25 mouse cellular contexts compared by ENCODE assay signal in genomic region chr16:92739071-92739793, GRCm38 (mm10).
DNase-seq lines count a peak whose midpoint lies in the region; ATAC-seq and TF ChIP-seq lines count a peak whose summit lies in the region.
"Had no signal": no experiment of that assay in that cellular context is flagged by ENCODE, and none has a peak within 500 bp of the region (broad histone marks: within the 10 kb centered on the region; RNA-seq: fewer than 3 reads in every experiment).

No protein-coding gene starts in this region.

- 57% methylated on average over 7 of the region's 7 CpGs for WGBS in limb, embryonic 15.5 days

- TF ChIP-seq EP300 in CH12.LX (IDR thresholded peaks at IDR 0.05; ENCODE audit: low read length): no peak

- H3K27ac ChIP-seq in CH12.LX (ENCODE audit: insufficient read depth, low read depth): no peak overlapping the region
- 0 out of 2 replicates have a peak overlapping the region, but pooled peaks have one; percentile 60 for H3K27ac ChIP-seq in bone marrow macrophage, adult 2 months (ENCODE audit: insufficient read depth, low read depth, low read length)
- 0 out of 2 replicates have a peak overlapping the region, but pooled peaks have one; percentile 9 for H3K27ac ChIP-seq in limb, embryonic 15.5 days
- H3K27ac ChIP-seq: forebrain, embryonic 10.5 days; heart, embryonic 15.5 days; intestine, embryonic 15.5 days; layer of hippocampus, adult 2 months; liver, embryonic 15.5 days; lung, embryonic 15.5 days; midbrain, embryonic 13.5 days; stomach, embryonic 15.5 days had no signal

- no peaks in the 10 kb centered on the region for H3K9me3 ChIP-seq in CH12.LX (replicated peaks; ENCODE audit: low read length)
- H3K9me3 ChIP-seq in limb, embryonic 15.5 days: no peaks in the 10 kb centered on the region
- H3K9me3 ChIP-seq: forebrain, embryonic 10.5 days; forebrain, embryonic 15.5 days; heart, embryonic 15.5 days; intestine, embryonic 15.5 days; liver, embryonic 15.5 days; lung, embryonic 15.5 days; midbrain, embryonic 13.5 days; stomach, embryonic 15.5 days had no signal

- H3K27me3 ChIP-seq in CH12.LX (replicated peaks): no peaks in the 10 kb centered on the region
- peaks cover 13% of the 10 kb centered on the region; the same call in 1 of the 2 replicates for H3K27me3 ChIP-seq in limb, embryonic 15.5 days
- H3K27me3 ChIP-seq: forebrain, embryonic 15.5 days; intestine, embryonic 15.5 days; liver, embryonic 15.5 days; lung, embryonic 15.5 days; midbrain, embryonic 13.5 days; stomach, embryonic 15.5 days had no signal

- no peak for TF ChIP-seq POLR2A in CH12.LX (IDR thresholded peaks at IDR 0.05; ENCODE audit: low read depth, low read length)
- TF ChIP-seq POLR2A in bone marrow macrophage, adult 2 months (IDR thresholded peaks at IDR 0.05; ENCODE audit: borderline replicate concordance, low read depth, low read length): no peak

- in situ Hi-C loops in CH12.LX (cut with MboI; ENCODE audit: low pct_ligation_motif_present, low pct_unique_long_range_greater_than_20kb, low sequenced_read_pairs): no loop called here

- H3K4me3 ChIP-seq in CH12.LX (replicated peaks in 1 of 3; ENCODE audit: low read depth in 2 of 3, low read length in 2 of 3, poor library complexity in 1 of 3): no peak overlapping the region
- H3K4me3 ChIP-seq in bone marrow macrophage, adult 2 months (ENCODE audit: insufficient read depth, low read length): no peak overlapping the region
- H3K4me3 ChIP-seq in limb, embryonic 15.5 days: no peak overlapping the region
- H3K4me3 ChIP-seq: forebrain, embryonic 10.5 days; forebrain, embryonic 15.5 days; heart, embryonic 15.5 days; intestine, embryonic 15.5 days; layer of hippocampus, adult 2 months; liver, embryonic 15.5 days; lung, embryonic 15.5 days; midbrain, embryonic 13.5 days; stomach, embryonic 15.5 days had no signal

- no peak for DNase-seq in CH12.LX (ENCODE audit: extremely low read depth)
- DNase-seq in forelimb bud, embryonic 11.5 days (ENCODE audit: low read depth, low spot score): peak; percentile 82
- DNase-seq in cerebellum, postnatal 25 days: no peak
- DNase-seq in yolk sac, embryonic 10.5 days (ENCODE audit: low spot score): no peak
- DNase-seq: adrenal gland, adult 2 months; cerebellum, adult 8-10 months; gastrocnemius, postnatal 10 days; kidney, adult 2 months; kidney, postnatal 36 days; lung, postnatal 36 days; right cerebral cortex, postnatal 14 days had no signal

- no peaks in the 10 kb centered on the region for H3K79me2 ChIP-seq in CH12.LX (replicated peaks; ENCODE audit: control insufficient read depth, extremely low read depth, insufficient read depth, poor library complexity, severe bottlenecking)

- no peak for ATAC-seq in limb, embryonic 15.5 days (ENCODE audit: insufficient number of reproducible peaks, low FRiP score, low TSS enrichment, low read depth)
- no peak for ATAC-seq in frontal cortex, adult (ENCODE audit: low TSS enrichment)
- ATAC-seq: activated CD4-positive, CD25-positive, alpha-beta regulatory T cell, adult 4 months; forebrain, embryonic 15.5 days; hindbrain, embryonic 16.5 days; intestine, embryonic 15.5 days; midbrain, embryonic 13.5 days had no signal

- no peak overlapping the region for H3K9ac ChIP-seq in CH12.LX (ENCODE audit: insufficient read depth, low read depth)
- H3K9ac ChIP-seq in limb, embryonic 15.5 days: no peak overlapping the region
- H3K9ac ChIP-seq: forebrain, embryonic 15.5 days; heart, embryonic 15.5 days; intestine, embryonic 15.5 days; liver, embryonic 15.5 days; lung, embryonic 15.5 days; midbrain, embryonic 13.5 days; stomach, embryonic 15.5 days had no signal

- H3K4me2 ChIP-seq in CH12.LX (ENCODE audit: insufficient read depth, low read depth, poor library complexity, severe bottlenecking): no peak overlapping the region
- no peak overlapping the region for H3K4me2 ChIP-seq in limb, embryonic 15.5 days
- H3K4me2 ChIP-seq: forebrain, embryonic 15.5 days; heart, embryonic 15.5 days; intestine, embryonic 15.5 days; liver, embryonic 15.5 days; lung, embryonic 15.5 days; midbrain, embryonic 13.5 days; stomach, embryonic 15.5 days had no signal

- TF ChIP-seq RAD21 in CH12.LX (IDR thresholded peaks at IDR 0.05; ENCODE audit: low read depth, low read length): no peak

- H3K36me3 ChIP-seq in CH12.LX (replicated peaks in 1 of 2; ENCODE audit: control insufficient read depth in 1 of 2, insufficient read depth in 1 of 2, low read length in 1 of 2): peaks cover 0 to 35% of the 10 kb centered on the region in 2 experiments
- no peaks in the 10 kb centered on the region for H3K36me3 ChIP-seq in limb, embryonic 15.5 days
- H3K36me3 ChIP-seq: forebrain, embryonic 10.5 days; forebrain, embryonic 15.5 days; heart, embryonic 15.5 days; intestine, embryonic 15.5 days; liver, embryonic 15.5 days; lung, embryonic 15.5 days; midbrain, embryonic 13.5 days; stomach, embryonic 15.5 days had no signal

- dilution Hi-C loops in CH12.LX (cut with MboI; ENCODE audit: extremely low pct_ligation_motif_present, extremely low pct_unique_long_range_greater_than_20kb, low sequenced_read_pairs): no loop called here

- no peak for TF ChIP-seq CTCF in CH12.LX (conservative IDR thresholded peaks at IDR 0.05 in 1 of 2, IDR thresholded peaks at IDR 0.05 in 1 of 2; ENCODE audit: low read depth in 2 of 2, low read length in 2 of 2)
- TF ChIP-seq CTCF in bone marrow macrophage, adult 2 months (IDR thresholded peaks at IDR 0.05; ENCODE audit: low read depth, low read length): no peak

- H3K4me1 ChIP-seq in CH12.LX (ENCODE audit: control insufficient read depth in 1 of 2, insufficient read depth in 2 of 2): peaks cover 4 to 13% of the 10 kb centered on the region in 2 experiments; a peak in 2 of 4 replicates
- H3K4me1 ChIP-seq in bone marrow macrophage, adult 2 months (ENCODE audit: control insufficient read depth, insufficient read depth, low read length): peaks cover 25% of the 10 kb centered on the region
- peaks cover 14% of the 10 kb centered on the region for H3K4me1 ChIP-seq in limb, embryonic 15.5 days
- H3K4me1 ChIP-seq: intestine, embryonic 15.5 days; stomach, embryonic 15.5 days had no signal

TF ChIP-seq in CH12.LX, 34 proteins besides CTCF, POLR2A, EP300 and RAD21:
- TF ChIP-seq MAZ (IDR thresholded peaks at IDR 0.05; ENCODE audit: low read depth, low read length): no peak
- peak; percentile 57; the same call in 1 of the 2 replicates for TF ChIP-seq ZNF384 (IDR thresholded peaks at IDR 0.05; ENCODE audit: low read depth, low read length)
